Mouse (Mus musculus): Measurements from ENCODE around the gene H2-Ob. TPM values are rescaled to one million over a fixed set of nuclear protein-coding genes. Genes with fewer than 3 reads are reported as not detected.

Gene H2-Ob
- 0.37 and 0.39 TPM in 2 replicates for polyA plus RNA-seq (2015; fragmentation: Nextera tagmentation; extraction: Ambion mirVana)

DNA sequence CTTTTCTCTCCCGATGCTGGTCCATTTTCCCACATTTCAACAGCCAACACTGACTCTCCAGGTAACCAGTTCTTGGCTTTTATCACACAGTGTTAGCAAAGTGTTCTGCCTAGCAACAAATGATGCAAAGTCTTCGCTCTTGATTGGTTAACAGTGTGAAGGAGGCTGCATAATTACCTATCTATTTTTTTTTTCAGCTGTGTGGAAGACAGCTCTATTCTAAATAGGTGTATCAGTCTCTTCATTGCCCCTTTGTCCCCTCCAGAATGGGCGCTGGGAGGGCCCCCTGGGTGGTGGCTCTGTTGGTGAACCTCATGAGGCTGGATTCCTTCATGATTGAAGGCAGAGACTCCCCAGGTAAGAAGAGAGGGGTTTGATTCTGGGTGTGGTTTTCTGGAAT is at the start of gene H2-Ob:
Gene H2-Ob, plus strand, starts transcription at position 198 of the 400 bp plus-strand sequence.
- Histone ChIP-seq H3K27me3 (ENCODE audit: control insufficient read depth, insufficient read depth, low read length) (no peaks in the 10 kb centered on the region; the same call in 1 of the 2 replicates), H3K27ac (ENCODE audit: low read length) (no peak within 1 kb of the TSS; the same call in 1 of the 2 replicates), H3K4me3 (replicated peaks; ENCODE audit: low read length) (no peak within 1 kb of the TSS), H3K4me1 (ENCODE audit: control insufficient read depth, insufficient read depth, low read length) (no peaks in the 10 kb centered on the region), H3K36me3 (ENCODE audit: control insufficient read depth, insufficient read depth, low read length) (no peaks in the 10 kb centered on the region), H3K4me2 (ENCODE audit: low read depth, low read length) (no peak within 1 kb of the TSS), H3K9me3 (replicated peaks; ENCODE audit: control insufficient read depth, low read length) (peaks cover 7% of the 10 kb centered on the region; the same call in 1 of the 2 replicates), H3K9ac (ENCODE audit: low read length) (no peak within 1 kb of the TSS)
- 64% methylated on average over 3 of the region's 3 CpGs for WGBS
- no peak for ATAC-seq (ENCODE audit: insufficient read depth, low FRiP score)

DNA sequence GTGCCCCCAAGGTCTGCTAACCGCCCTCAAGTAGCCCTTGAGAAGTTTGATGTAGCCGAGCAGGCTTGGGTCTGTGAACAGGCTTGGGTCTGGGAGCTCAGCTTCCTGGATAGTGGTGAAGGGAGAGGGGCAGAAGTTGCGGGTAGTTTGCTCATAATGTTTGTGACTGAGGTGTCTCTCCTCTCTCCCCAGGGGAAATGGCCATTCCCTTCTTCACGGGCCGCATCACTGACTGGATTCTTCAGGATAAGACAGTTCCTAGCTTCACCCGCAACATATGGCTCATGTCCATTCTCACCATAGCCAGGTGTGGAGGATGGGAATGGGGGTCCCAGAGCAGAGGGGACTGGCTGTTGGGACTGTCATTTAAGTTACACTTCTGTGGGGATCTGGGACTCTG is 49.7 kb upstream of the H2-Ob start:
- peaks cover 22% of the 10 kb centered on the region for H3K27me3 ChIP-seq (ENCODE audit: control insufficient read depth, insufficient read depth, low read length)
- no peaks in the 10 kb centered on the region for H3K36me3 ChIP-seq (ENCODE audit: control insufficient read depth, insufficient read depth, low read length)
- no peak for ATAC-seq (ENCODE audit: insufficient read depth, low FRiP score)
- no peak overlapping the region for H3K27ac ChIP-seq (ENCODE audit: low read length)
- no peak overlapping the region for H3K4me3 ChIP-seq (replicated peaks; ENCODE audit: low read length)
- peaks cover 8% of the 10 kb centered on the region; the same call in 1 of the 2 replicates for H3K4me1 ChIP-seq (ENCODE audit: control insufficient read depth, insufficient read depth, low read length)
- no peaks in the 10 kb centered on the region for H3K9me3 ChIP-seq (replicated peaks; ENCODE audit: control insufficient read depth, low read length)
- WGBS, result 67% methylated on average over 6 of the region's 6 CpGs
- H3K4me2 ChIP-seq (ENCODE audit: low read depth, low read length), result no peak overlapping the region
- H3K9ac ChIP-seq (ENCODE audit: low read length), result no peak overlapping the region

DNA sequence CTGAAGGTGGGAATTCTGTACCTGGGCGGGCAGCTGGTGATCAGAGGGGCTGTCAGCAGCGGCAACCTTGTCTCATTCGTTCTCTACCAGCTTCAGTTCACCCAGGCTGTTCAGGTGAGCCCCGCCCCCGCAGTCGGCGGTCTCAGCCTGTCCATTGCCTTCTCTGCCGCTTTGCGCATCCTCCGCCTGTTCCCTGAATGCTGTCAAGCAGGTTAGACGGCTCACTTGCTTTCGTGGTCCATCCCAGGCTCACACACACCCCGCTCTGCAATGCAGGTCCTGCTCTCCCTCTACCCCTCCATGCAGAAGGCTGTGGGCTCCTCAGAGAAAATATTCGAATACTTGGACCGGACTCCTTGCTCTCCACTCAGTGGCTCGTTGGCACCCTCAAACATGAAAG is 45.9 kb upstream of the H2-Ob start:
- no peak for ATAC-seq (ENCODE audit: insufficient read depth, low FRiP score)
- no peak overlapping the region for H3K9ac ChIP-seq (ENCODE audit: low read length)
- WGBS, result 25% methylated on average over 16 of the region's 16 CpGs
- no peak overlapping the region for H3K4me3 ChIP-seq (replicated peaks; ENCODE audit: low read length)
- no peak overlapping the region for H3K4me2 ChIP-seq (ENCODE audit: low read depth, low read length)
- no peak overlapping the region for H3K27ac ChIP-seq (ENCODE audit: low read length)
- peaks cover 8% of the 10 kb centered on the region for H3K4me1 ChIP-seq (ENCODE audit: control insufficient read depth, insufficient read depth, low read length)
- H3K36me3 ChIP-seq (ENCODE audit: control insufficient read depth, insufficient read depth, low read length), result no peaks in the 10 kb centered on the region
- H3K9me3 ChIP-seq (replicated peaks; ENCODE audit: control insufficient read depth, low read length), result no peaks in the 10 kb centered on the region
- H3K27me3 ChIP-seq (ENCODE audit: control insufficient read depth, insufficient read depth, low read length), result peaks cover 28% of the 10 kb centered on the region

DNA sequence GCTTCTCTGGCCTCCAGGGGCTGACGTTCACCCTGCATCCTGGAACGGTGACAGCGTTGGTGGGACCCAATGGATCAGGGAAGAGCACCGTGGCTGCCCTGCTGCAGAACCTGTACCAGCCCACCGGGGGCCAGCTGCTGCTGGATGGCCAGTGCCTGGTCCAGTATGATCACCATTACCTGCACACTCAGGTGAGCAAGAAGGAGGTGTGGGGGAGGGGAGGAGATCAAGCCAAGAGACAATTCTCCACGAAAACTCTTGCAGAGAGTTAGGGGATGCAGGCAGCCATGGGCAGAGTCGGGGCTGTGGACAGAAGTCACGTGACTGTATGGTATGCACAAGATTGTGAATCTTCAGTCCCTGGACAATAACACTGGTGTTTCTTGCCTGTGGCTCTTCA is 45.2 kb upstream of the H2-Ob start:
- Histone ChIP-seq H3K36me3 (ENCODE audit: control insufficient read depth, insufficient read depth, low read length) (no peaks in the 10 kb centered on the region), H3K27ac (ENCODE audit: low read length) (no peak overlapping the region), H3K27me3 (ENCODE audit: control insufficient read depth, insufficient read depth, low read length) (peaks cover 31% of the 10 kb centered on the region), H3K4me2 (ENCODE audit: low read depth, low read length) (no peak overlapping the region), H3K4me3 (replicated peaks; ENCODE audit: low read length) (no peak overlapping the region), H3K9me3 (replicated peaks; ENCODE audit: control insufficient read depth, low read length) (no peaks in the 10 kb centered on the region), H3K4me1 (ENCODE audit: control insufficient read depth, insufficient read depth, low read length) (peaks cover 10% of the 10 kb centered on the region), H3K9ac (ENCODE audit: low read length) (no peak overlapping the region)
- 51% methylated on average over 8 of the region's 8 CpGs for WGBS
- ATAC-seq (ENCODE audit: insufficient read depth, low FRiP score), result no peak

DNA sequence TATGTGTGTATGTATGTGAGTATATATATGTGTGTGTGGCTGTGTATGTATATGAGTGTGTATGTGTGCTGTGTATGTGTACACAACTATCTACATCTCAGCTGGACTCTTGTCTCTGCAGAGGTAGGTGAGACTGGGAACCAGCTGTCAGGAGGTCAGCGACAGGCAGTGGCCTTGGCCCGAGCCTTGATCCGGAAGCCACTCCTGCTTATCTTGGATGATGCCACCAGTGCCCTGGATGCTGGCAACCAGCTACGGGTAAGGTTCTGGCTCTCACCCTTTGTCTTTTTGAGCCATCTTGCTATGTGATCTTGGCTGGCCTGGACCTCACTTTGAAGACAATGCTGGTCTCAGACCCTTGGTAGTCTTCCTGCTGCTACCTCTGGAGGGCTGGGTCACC is 44.0 kb upstream of the H2-Ob start:
- H3K27me3 ChIP-seq (ENCODE audit: control insufficient read depth, insufficient read depth, low read length), result peaks cover 39% of the 10 kb centered on the region
- H3K9ac ChIP-seq (ENCODE audit: low read length), result no peak overlapping the region
- no peak overlapping the region for H3K27ac ChIP-seq (ENCODE audit: low read length)
- no peaks in the 10 kb centered on the region for H3K36me3 ChIP-seq (ENCODE audit: control insufficient read depth, insufficient read depth, low read length)
- WGBS, result 89% methylated on average over 4 of the region's 4 CpGs
- no peak overlapping the region for H3K4me3 ChIP-seq (replicated peaks; ENCODE audit: low read length)
- H3K9me3 ChIP-seq (replicated peaks; ENCODE audit: control insufficient read depth, low read length), result no peaks in the 10 kb centered on the region
- no peak overlapping the region for H3K4me2 ChIP-seq (ENCODE audit: low read depth, low read length)
- peaks cover 10% of the 10 kb centered on the region for H3K4me1 ChIP-seq (ENCODE audit: control insufficient read depth, insufficient read depth, low read length)
- ATAC-seq (ENCODE audit: insufficient read depth, low FRiP score), result no peak

DNA sequence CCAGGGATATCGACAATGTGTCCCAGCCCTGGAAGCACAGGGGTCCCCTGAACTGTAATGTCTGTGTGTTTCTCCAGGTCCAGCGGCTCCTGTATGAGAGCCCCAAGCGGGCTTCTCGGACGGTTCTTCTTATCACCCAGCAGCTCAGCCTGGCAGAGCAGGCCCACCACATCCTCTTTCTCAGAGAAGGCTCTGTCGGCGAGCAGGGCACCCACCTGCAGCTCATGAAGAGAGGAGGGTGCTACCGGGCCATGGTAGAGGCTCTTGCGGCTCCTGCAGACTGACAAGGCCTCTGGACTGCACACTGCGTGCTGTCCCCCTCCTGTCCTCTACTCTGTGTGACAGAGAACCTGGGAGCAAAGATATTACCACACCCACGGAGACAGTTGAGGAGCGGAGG is 42.2 kb upstream of the H2-Ob start:
- WGBS, result 36% methylated on average over 12 of the region's 12 CpGs
- Histone ChIP-seq H3K9ac (ENCODE audit: low read length) (no peak overlapping the region), H3K9me3 (replicated peaks; ENCODE audit: control insufficient read depth, low read length) (no peaks in the 10 kb centered on the region), H3K36me3 (ENCODE audit: control insufficient read depth, insufficient read depth, low read length) (no peaks in the 10 kb centered on the region), H3K4me1 (ENCODE audit: control insufficient read depth, insufficient read depth, low read length) (peaks cover 10% of the 10 kb centered on the region), H3K27me3 (ENCODE audit: control insufficient read depth, insufficient read depth, low read length) (peaks cover 38% of the 10 kb centered on the region), H3K4me3 (replicated peaks; ENCODE audit: low read length) (no peak overlapping the region), H3K27ac (ENCODE audit: low read length) (no peak overlapping the region), H3K4me2 (ENCODE audit: low read depth, low read length) (no peak overlapping the region)
- no peak for ATAC-seq (ENCODE audit: insufficient read depth, low FRiP score)

DNA sequence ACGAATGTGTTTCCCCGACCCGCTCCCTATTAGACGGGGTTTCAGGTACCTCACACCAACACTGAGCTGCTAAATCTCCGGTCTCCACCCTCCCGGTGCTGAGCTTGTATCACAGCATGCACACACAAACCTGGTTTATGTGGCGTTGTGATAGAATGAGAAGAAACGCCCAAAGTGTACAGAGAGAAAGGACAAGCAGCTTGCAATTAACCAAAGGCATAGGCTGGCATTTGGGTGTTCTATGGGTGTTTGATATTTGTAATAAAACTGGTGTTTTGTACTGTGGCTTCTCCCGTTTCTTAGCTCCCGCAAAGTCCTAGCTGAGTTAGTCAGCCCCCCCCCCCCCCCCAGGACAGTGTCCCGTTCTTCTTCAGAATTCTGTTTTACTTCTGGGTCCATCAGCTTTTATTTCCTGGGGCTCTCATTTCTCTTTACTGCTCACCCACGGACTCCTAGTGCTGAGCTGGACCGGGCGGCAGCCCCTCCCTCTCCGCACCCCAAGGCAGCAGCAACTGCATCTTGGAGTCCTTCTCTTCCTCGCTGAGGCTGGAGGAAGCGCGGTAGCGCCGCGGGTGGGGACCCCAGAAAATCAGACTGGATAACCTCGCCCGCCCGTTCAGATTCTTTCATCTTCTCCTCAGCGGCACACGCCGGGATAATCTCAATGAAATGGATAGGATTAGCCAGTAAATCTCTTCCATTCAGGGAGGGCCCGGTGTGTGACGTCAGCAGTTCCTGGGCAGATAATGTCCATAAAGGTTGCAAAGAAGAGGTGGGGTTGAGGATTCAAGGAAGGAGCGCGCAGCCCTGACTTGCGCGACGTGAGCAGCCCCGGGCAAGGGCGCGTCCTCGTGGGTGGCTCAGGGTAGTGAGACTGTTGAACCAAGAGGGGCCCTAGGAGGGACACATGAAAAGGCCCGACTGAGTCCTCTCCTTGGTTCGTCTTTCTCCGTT is 41.5 kb upstream of the H2-Ob start, which contains the start of gene Psmb8:
Gene Psmb8, plus strand, starts transcription at position 781 of the 954 bp plus-strand sequence.
- Histone ChIP-seq H3K9me3 (replicated peaks; ENCODE audit: control insufficient read depth, low read length) (no peaks in the 10 kb centered on the region), H3K4me1 (ENCODE audit: control insufficient read depth, insufficient read depth, low read length) (peaks cover 10% of the 10 kb centered on the region), H3K27me3 (ENCODE audit: control insufficient read depth, insufficient read depth, low read length) (peaks cover 35% of the 10 kb centered on the region), H3K36me3 (ENCODE audit: control insufficient read depth, insufficient read depth, low read length) (no peaks in the 10 kb centered on the region), H3K9ac (ENCODE audit: low read length) (peak within 1 kb of the TSS; percentile 68), H3K4me3 (replicated peaks; ENCODE audit: low read length) (peak within 1 kb of the TSS; percentile 56), H3K27ac (ENCODE audit: low read length) (no peak within 1 kb of the TSS), H3K4me2 (ENCODE audit: low read depth, low read length) (peak within 1 kb of the TSS; percentile 79)
- peak; percentile 90 for ATAC-seq (ENCODE audit: insufficient read depth, low FRiP score)
- 7% methylated on average over 41 of the region's 41 CpGs for WGBS

DNA sequence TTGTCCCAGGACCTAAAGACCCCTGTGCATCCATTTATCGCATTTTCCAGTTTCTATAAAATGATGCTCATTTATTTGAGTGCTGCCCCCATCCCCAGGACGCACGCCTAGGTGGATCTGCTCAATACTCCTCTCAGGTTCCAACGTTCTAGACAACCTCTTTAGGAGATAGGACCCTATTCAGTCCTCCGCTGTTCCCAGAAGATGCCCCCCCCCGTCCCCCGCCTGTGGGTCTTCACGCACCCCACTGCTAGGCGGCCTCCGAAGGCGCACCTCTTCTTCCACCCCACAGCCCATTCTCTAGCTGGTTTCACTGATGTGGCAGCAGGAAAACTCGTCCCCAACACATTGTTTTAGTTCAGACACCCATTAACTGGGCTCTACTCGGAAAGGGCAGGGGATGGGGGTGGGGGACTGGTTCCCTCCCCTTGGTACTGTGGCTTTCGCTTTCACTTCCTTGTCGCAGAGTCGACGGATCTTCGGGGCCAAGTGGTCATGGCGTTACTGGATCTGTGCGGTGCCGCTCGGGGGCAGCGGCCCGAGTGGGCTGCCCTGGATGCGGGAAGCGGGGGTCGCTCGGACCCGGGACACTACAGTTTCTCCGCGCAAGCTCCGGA is 40.7 kb upstream of the H2-Ob start:
- 2% methylated on average over 32 of the region's 32 CpGs for WGBS
- Histone ChIP-seq H3K4me3 (replicated peaks; ENCODE audit: low read length) (peak overlapping the region; percentile 56), H3K4me1 (ENCODE audit: control insufficient read depth, insufficient read depth, low read length) (peaks cover 10% of the 10 kb centered on the region), H3K9me3 (replicated peaks; ENCODE audit: control insufficient read depth, low read length) (no peaks in the 10 kb centered on the region), H3K9ac (ENCODE audit: low read length) (peak overlapping the region; percentile 68), H3K27me3 (ENCODE audit: control insufficient read depth, insufficient read depth, low read length) (peaks cover 35% of the 10 kb centered on the region), H3K4me2 (ENCODE audit: low read depth, low read length) (peak overlapping the region; percentile 79), H3K27ac (ENCODE audit: low read length) (no peak overlapping the region), H3K36me3 (ENCODE audit: control insufficient read depth, insufficient read depth, low read length) (no peaks in the 10 kb centered on the region)
- ATAC-seq (ENCODE audit: insufficient read depth, low FRiP score), result no peak

DNA sequence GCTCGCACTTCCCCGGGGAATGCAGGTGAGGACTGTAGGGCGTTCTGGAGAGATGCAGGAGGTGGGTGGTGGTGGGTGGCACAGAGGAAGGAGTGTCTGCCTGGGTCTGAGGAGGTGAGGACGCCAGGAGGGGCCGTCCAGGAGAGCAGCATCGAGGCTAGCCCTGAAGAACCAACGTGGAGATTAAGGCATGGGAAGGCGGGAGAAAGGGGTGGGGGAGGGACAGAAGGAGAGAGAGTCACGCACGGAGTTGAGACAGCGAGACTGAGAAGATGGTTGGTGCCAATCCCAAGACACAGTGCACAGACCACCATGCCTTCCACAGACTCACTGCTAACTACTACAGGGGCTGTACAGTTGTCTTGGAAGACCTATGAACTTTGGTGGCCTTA is 40.2 kb upstream of the H2-Ob start:
- Histone ChIP-seq H3K4me3 (replicated peaks; ENCODE audit: low read length) (peak overlapping the region; percentile 56), H3K9me3 (replicated peaks; ENCODE audit: control insufficient read depth, low read length) (no peaks in the 10 kb centered on the region), H3K4me2 (ENCODE audit: low read depth, low read length) (peak overlapping the region; percentile 79), H3K36me3 (ENCODE audit: control insufficient read depth, insufficient read depth, low read length) (no peaks in the 10 kb centered on the region), H3K27ac (ENCODE audit: low read length) (no peak overlapping the region), H3K27me3 (ENCODE audit: control insufficient read depth, insufficient read depth, low read length) (peaks cover 34% of the 10 kb centered on the region), H3K9ac (ENCODE audit: low read length) (peak overlapping the region; percentile 68), H3K4me1 (ENCODE audit: control insufficient read depth, insufficient read depth, low read length) (peaks cover 10% of the 10 kb centered on the region)
- ATAC-seq (ENCODE audit: insufficient read depth, low FRiP score), result no peak
- WGBS, result 8% methylated on average over 11 of the region's 11 CpGs

All from stomach, embryonic 16.5 days (tissue).